Mouse (Mus musculus) stomach, embryonic 15.5 days (tissue): ENCODE data around the gene D430041D05Rik. TPM values are rescaled to one million over a fixed set of nuclear protein-coding genes. Genes with fewer than 3 reads are reported as not detected.

ENCODE experiments used
- ATAC-seq: fragments of 200-750 bp; cut with Nextera tagmentation; 2 replicates; pipeline ENCODE4 v1.8.0; 2017; ENCODE audit warnings: low read depth, moderate number of reproducible peaks, moderate TSS enrichment; ENCODE audit not compliant: insufficient read depth, low FRiP score
- H3K27ac ChIP-seq: fragments of 300-500 bp; sonication (generic); 2 replicates; pipeline ENCODE4 v1.5.1; 2015; ENCODE audit warnings: mild to moderate bottlenecking, inconsistent platforms
- H3K27me3 ChIP-seq: fragments of 300-500 bp; sonication (generic); replicated peaks from 2 replicates; pipeline ENCODE4 v1.6.1; 2015; ENCODE audit warnings: inconsistent platforms
- H3K36me3 ChIP-seq: fragments of 300-500 bp; sonication (generic); 2 replicates; pipeline ENCODE4 v1.6.1; 2015; ENCODE audit warnings: inconsistent platforms
- H3K4me1 ChIP-seq: fragments of 300-500 bp; sonication (generic); 2 replicates; pipeline ENCODE4 v1.6.1; 2015; ENCODE audit warnings: inconsistent platforms
- H3K4me2 ChIP-seq: fragments of 300-500 bp; sonication (generic); 2 replicates; pipeline ENCODE4 v1.6.1; 2015; ENCODE audit warnings: mild to moderate bottlenecking, inconsistent platforms
- H3K4me3 ChIP-seq: fragments of 300-500 bp; sonication (generic); replicated peaks from 2 replicates; pipeline ENCODE4 v1.5.1; 2015; ENCODE audit warnings: inconsistent platforms
- H3K9ac ChIP-seq: fragments of 300-500 bp; sonication (generic); 2 replicates; pipeline ENCODE4 v1.6.1; 2015; ENCODE audit warnings: inconsistent platforms
- H3K9me3 ChIP-seq: fragments of 300-500 bp; sonication (generic); 2 replicates; pipeline ENCODE4 v1.6.1; 2016; ENCODE audit warnings: inconsistent platforms
- WGBS: fragments of 180-500 bp; shearing (Covaris S2); methylation state at CpG from one replicate; pipeline ENCODE4 v1.1.7; 2015; 5-methylcytosine and 5-hydroxymethylcytosine counted together
- polyA plus RNA-seq: library from polyadenylated mRNA; unstranded; fragments of >200 nt; fragmentation: Nextera tagmentation; extraction: Ambion mirVana; gene quantifications from 2 replicates; pipeline ENCODE4 v1.2.1, GENCODE M21; 2015

The D430041D05Rik gene
- polyA plus RNA-seq, 1 experiment from 2014 or later, result 0.19 TPM

DNA sequence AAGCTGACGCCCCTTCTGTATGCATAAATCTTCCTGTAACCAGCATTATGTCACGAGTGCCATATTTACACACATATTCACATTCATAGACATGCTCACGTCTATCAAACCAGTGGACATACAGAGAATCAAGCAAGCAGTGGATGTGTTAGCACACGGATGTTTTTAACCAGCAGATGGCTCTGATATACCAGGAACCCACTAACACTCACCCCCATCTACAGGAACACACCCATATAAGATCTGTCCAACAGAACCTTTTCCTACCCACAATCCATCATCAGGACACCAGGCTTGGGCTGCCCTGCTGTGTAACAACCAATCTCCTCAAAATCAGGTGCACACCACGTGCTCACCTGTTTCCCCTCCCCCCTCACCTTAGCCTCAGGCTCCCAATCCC lies 76.9 kb downstream of the D430041D05Rik start:
- H3K4me1 ChIP-seq, result no peaks in the 10 kb centered on the region
- no peak overlapping the region for H3K9ac ChIP-seq
- no peak overlapping the region for H3K27ac ChIP-seq
- no peak for ATAC-seq
- no peaks in the 10 kb centered on the region for H3K9me3 ChIP-seq
- no peak overlapping the region for H3K4me2 ChIP-seq
- H3K27me3 ChIP-seq, result no peaks in the 10 kb centered on the region
- no peak overlapping the region for H3K4me3 ChIP-seq
- H3K36me3 ChIP-seq, result no peaks in the 10 kb centered on the region
- 63% methylated on average over 5 of the region's 5 CpGs for WGBS

GRCm38 (mm10) chr2:104332707-104333106 lies 78.1 kb downstream of the D430041D05Rik start:
- Histone ChIP-seq H3K4me1 (no peaks in the 10 kb centered on the region), H3K27me3 (no peaks in the 10 kb centered on the region), H3K36me3 (no peaks in the 10 kb centered on the region), H3K9me3 (no peaks in the 10 kb centered on the region), H3K4me3 (no peak overlapping the region), H3K9ac (no peak overlapping the region), H3K27ac (no peak overlapping the region), H3K4me2 (no peak overlapping the region)
- no peak for ATAC-seq
- WGBS, result 68% methylated on average over 4 of the region's 4 CpGs

DNA sequence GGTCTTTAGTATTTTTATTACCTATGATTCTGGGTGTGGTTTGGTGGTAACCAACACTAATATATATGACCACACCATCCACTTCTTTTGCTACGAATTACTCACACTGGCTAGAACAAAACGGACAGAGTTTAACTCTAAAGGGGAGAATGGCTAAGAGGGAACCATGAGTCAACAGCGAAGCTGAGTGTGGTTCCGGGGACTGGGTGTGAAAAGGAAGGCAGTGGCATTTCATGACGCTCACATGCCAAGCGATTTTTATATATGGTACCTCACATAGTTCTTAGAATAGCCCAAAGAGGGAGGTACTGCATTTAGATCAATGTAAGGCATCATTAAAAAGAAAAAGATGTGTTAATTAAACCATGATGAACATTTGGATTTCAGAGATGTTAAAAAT lies 79.6 kb downstream of the D430041D05Rik start:
- Histone ChIP-seq H3K4me2 (no peak overlapping the region), H3K9me3 (no peaks in the 10 kb centered on the region), H3K4me1 (no peaks in the 10 kb centered on the region), H3K27me3 (no peaks in the 10 kb centered on the region), H3K9ac (no peak overlapping the region), H3K4me3 (no peak overlapping the region), H3K36me3 (no peaks in the 10 kb centered on the region), H3K27ac (no peak overlapping the region)
- 81% methylated on average over 6 of the region's 6 CpGs for WGBS
- ATAC-seq, result no peak

GRCm38 (mm10) chr2:104327116-104327794 lies 83.6 kb downstream of the D430041D05Rik start:
- no peaks in the 10 kb centered on the region for H3K9me3 ChIP-seq
- H3K36me3 ChIP-seq, result no peaks in the 10 kb centered on the region
- no peak overlapping the region for H3K4me3 ChIP-seq
- 59% methylated on average over 16 of the region's 16 CpGs for WGBS
- ATAC-seq, result no peak
- H3K27me3 ChIP-seq, result no peaks in the 10 kb centered on the region
- H3K4me2 ChIP-seq, result no peak overlapping the region
- H3K27ac ChIP-seq, result no peak overlapping the region
- no peak overlapping the region for H3K9ac ChIP-seq
- H3K4me1 ChIP-seq, result no peaks in the 10 kb centered on the region

DNA sequence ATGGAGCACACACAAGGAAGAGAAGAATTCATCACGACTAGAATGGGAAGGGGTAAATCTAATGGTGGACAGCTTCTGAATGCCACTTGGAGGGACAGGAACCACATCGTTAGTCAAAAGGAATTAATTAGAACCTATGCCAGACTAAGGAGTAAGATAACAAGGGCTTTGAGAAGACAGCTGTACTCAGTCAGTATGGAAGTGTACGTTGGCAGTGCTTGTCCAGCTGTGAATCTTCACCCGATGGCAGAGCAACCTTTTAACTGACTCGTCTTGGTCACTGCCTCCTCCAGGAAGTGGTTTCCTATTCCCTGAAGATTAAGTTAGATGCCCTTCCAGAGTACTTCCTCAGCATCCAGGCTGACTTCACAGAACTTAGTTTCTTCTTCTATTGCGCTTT lies 87.0 kb downstream of the D430041D05Rik start:
- Histone ChIP-seq H3K9me3 (no peaks in the 10 kb centered on the region), H3K27ac (no peak overlapping the region), H3K9ac (no peak overlapping the region), H3K4me1 (no peaks in the 10 kb centered on the region), H3K36me3 (no peaks in the 10 kb centered on the region), H3K4me2 (no peak overlapping the region), H3K4me3 (no peak overlapping the region), H3K27me3 (no peaks in the 10 kb centered on the region)
- 59% methylated on average over 6 of the region's 6 CpGs for WGBS
- no peak for ATAC-seq

GRCm38 (mm10) chr2:104323351-104323750 lies 87.5 kb downstream of the D430041D05Rik start:
- no peak overlapping the region for H3K4me3 ChIP-seq
- H3K4me1 ChIP-seq, result no peaks in the 10 kb centered on the region
- 78% methylated on average over 5 of the region's 5 CpGs for WGBS
- ATAC-seq, result no peak
- no peak overlapping the region for H3K9ac ChIP-seq
- no peak overlapping the region for H3K27ac ChIP-seq
- H3K9me3 ChIP-seq, result no peaks in the 10 kb centered on the region
- no peaks in the 10 kb centered on the region for H3K27me3 ChIP-seq
- no peaks in the 10 kb centered on the region for H3K36me3 ChIP-seq
- no peak overlapping the region for H3K4me2 ChIP-seq

- Histone ChIP-seq H3K4me3 (no peak overlapping the region), H3K4me1 (no peaks in the 10 kb centered on the region), H3K9me3 (no peaks in the 10 kb centered on the region), H3K27me3 (no peaks in the 10 kb centered on the region), H3K36me3 (no peaks in the 10 kb centered on the region), H3K27ac (no peak overlapping the region), H3K4me2 (no peak overlapping the region), H3K9ac (no peak overlapping the region)
- no peak for ATAC-seq
- WGBS, result 87% methylated on average over 13 of the region's 13 CpGs
Measured at GRCm38 (mm10) chr2:104320061-104320624, 90.7 kb downstream of the D430041D05Rik start.

- H3K9ac ChIP-seq, result no peak overlapping the region
- no peaks in the 10 kb centered on the region for H3K9me3 ChIP-seq
- no peaks in the 10 kb centered on the region for H3K36me3 ChIP-seq
- 93% methylated on average over 10 of the region's 10 CpGs for whole genome bisulfite sequencing
- H3K4me2 ChIP-seq, result no peak overlapping the region
- no peak for ATAC-seq
- H3K4me3 ChIP-seq, result no peak overlapping the region
- no peak overlapping the region for H3K27ac ChIP-seq
- no peaks in the 10 kb centered on the region for H3K4me1 ChIP-seq
- no peaks in the 10 kb centered on the region for H3K27me3 ChIP-seq
Measured at GRCm38 (mm10) chr2:104319443-104319842, 91.4 kb downstream of the D430041D05Rik start.

- no peak overlapping the region for H3K4me2 ChIP-seq
- no peak overlapping the region for H3K4me3 ChIP-seq
- H3K27ac ChIP-seq, result no peak overlapping the region
- H3K9ac ChIP-seq, result no peak overlapping the region
- WGBS, result 43% methylated on average over 8 of the region's 8 CpGs
- no peaks in the 10 kb centered on the region for H3K27me3 ChIP-seq
- H3K36me3 ChIP-seq, result no peaks in the 10 kb centered on the region
- H3K9me3 ChIP-seq, result no peaks in the 10 kb centered on the region
- no peak for ATAC-seq
- H3K4me1 ChIP-seq, result no peaks in the 10 kb centered on the region
Measured at GRCm38 (mm10) chr2:104318881-104319280, 91.9 kb downstream of the D430041D05Rik start.

- Histone ChIP-seq H3K4me2 (no peak overlapping the region), H3K9me3 (no peaks in the 10 kb centered on the region), H3K4me1 (no peaks in the 10 kb centered on the region), H3K36me3 (no peaks in the 10 kb centered on the region), H3K27ac (no peak overlapping the region), H3K9ac (no peak overlapping the region), H3K4me3 (no peak overlapping the region), H3K27me3 (no peaks in the 10 kb centered on the region)
- ATAC-seq, result no peak
- 74% methylated on average over 2 of the region's 2 CpGs for WGBS
Measured at GRCm38 (mm10) chr2:104318259-104318658, 92.6 kb downstream of the D430041D05Rik start.

- 79% methylated on average over 6 of the region's 6 CpGs for WGBS
- H3K9ac ChIP-seq, result no peak overlapping the region
- ATAC-seq, result no peak
Measured at GRCm38 (mm10) chr2:104317631-104318030, 93.2 kb downstream of the D430041D05Rik start.

GRCm38 (mm10) chr2:104316483-104316882 lies 94.3 kb downstream of the D430041D05Rik start:
- Histone ChIP-seq H3K27ac (no peak overlapping the region), H3K36me3 (no peaks in the 10 kb centered on the region), H3K9ac (no peak overlapping the region), H3K27me3 (no peaks in the 10 kb centered on the region), H3K4me3 (no peak overlapping the region), H3K9me3 (no peaks in the 10 kb centered on the region), H3K4me2 (no peak overlapping the region), H3K4me1 (no peaks in the 10 kb centered on the region)
- 82% methylated on average over 8 of the region's 8 CpGs for WGBS
- ATAC-seq, result no peak

More at GRCm38 (mm10) chr2:104317631-104318030, 93.2 kb downstream of the D430041D05Rik start:
- H3K4me2 ChIP-seq, result no peak overlapping the region
- no peaks in the 10 kb centered on the region for H3K9me3 ChIP-seq
- no peak overlapping the region for H3K4me3 ChIP-seq
- no peaks in the 10 kb centered on the region for H3K27me3 ChIP-seq
- no peaks in the 10 kb centered on the region for H3K4me1 ChIP-seq
- no peak overlapping the region for H3K27ac ChIP-seq
- H3K36me3 ChIP-seq, result no peaks in the 10 kb centered on the region
